Mouse (Mus musculus): ENCODE measurements around the gene Gtf2a2.

Gtf2a2 gene

GRCm38 (mm10) chr9:70012408-70012901 is at the start of gene Gtf2a2:
Gene Gtf2a2, plus strand, starts transcription at chr9:70012550.
- DNase-seq (ENCODE audit: low spot score in 2 of 2), result peak; percentile 84 to 93

GRCm38 (mm10) chr9:69964370-69964769 is 48.0 kb upstream of the Gtf2a2 start:
- DNase-seq (ENCODE audit: low spot score in 2 of 2), result no peak

- DNase-seq (ENCODE audit: low spot score in 2 of 2), result no peak
These were observed 26.8 kb upstream of the Gtf2a2 start for GRCm38 (mm10) chr9:69985526-69985925.

GRCm38 (mm10) chr9:69986063-69986462 is 26.3 kb upstream of the Gtf2a2 start:
- no peak for DNase-seq (ENCODE audit: low spot score in 2 of 2)

GRCm38 (mm10) chr9:69986571-69986970 is 25.8 kb upstream of the Gtf2a2 start:
- no peak for DNase-seq (ENCODE audit: low spot score in 2 of 2)

GRCm38 (mm10) chr9:69987579-69987978 is 24.8 kb upstream of the Gtf2a2 start:
- peak in 1 of 2 experiments; percentile 59 for DNase-seq (ENCODE audit: low spot score in 2 of 2)

- no peak for DNase-seq (ENCODE audit: low spot score in 2 of 2)
These were observed 23.5 kb upstream of the Gtf2a2 start for GRCm38 (mm10) chr9:69988706-69989302.

- peak; percentile 81 to 93 for DNase-seq (ENCODE audit: low spot score in 2 of 2)
These were observed 22.8 kb upstream of the Gtf2a2 start, which contains the start of gene Bnip2 for GRCm38 (mm10) chr9:69989303-69990121. Gene Bnip2, plus strand, starts transcription at chr9:69989466.

GRCm38 (mm10) chr9:69990346-69990745 is 22.0 kb upstream of the Gtf2a2 start:
- DNase-seq (ENCODE audit: low spot score in 2 of 2), result no peak

- no peak for DNase-seq (ENCODE audit: low spot score in 2 of 2)
These were observed 19.5 kb upstream of the Gtf2a2 start for GRCm38 (mm10) chr9:69992841-69993277.

GRCm38 (mm10) chr9:69993479-69993878 is 18.9 kb upstream of the Gtf2a2 start:
- no peak for DNase-seq (ENCODE audit: low spot score in 2 of 2)

- no peak for DNase-seq (ENCODE audit: low spot score in 2 of 2)
These were observed 17.8 kb upstream of the Gtf2a2 start for GRCm38 (mm10) chr9:69994547-69994946.

GRCm38 (mm10) chr9:69999318-69999717 is 13.0 kb upstream of the Gtf2a2 start:
- no peak for DNase-seq (ENCODE audit: low spot score in 2 of 2)

GRCm38 (mm10) chr9:70003516-70003915 is 8.8 kb upstream of the Gtf2a2 start:
- no peak for DNase-seq (ENCODE audit: low spot score in 2 of 2)

GRCm38 (mm10) chr9:70006984-70007383 is 5.4 kb upstream of the Gtf2a2 start:
- DNase-seq (ENCODE audit: low spot score in 2 of 2), result no peak

- no peak for DNase-seq (ENCODE audit: low spot score in 2 of 2)
These were observed 4.7 kb upstream of the Gtf2a2 start for GRCm38 (mm10) chr9:70007506-70008248.

- no peak for DNase-seq (ENCODE audit: low spot score in 2 of 2)
These were observed 2.5 kb upstream of the Gtf2a2 start for GRCm38 (mm10) chr9:70009754-70010304.

GRCm38 (mm10) chr9:70010781-70011473 is 1.4 kb upstream of the Gtf2a2 start:
- DNase-seq (ENCODE audit: low spot score in 2 of 2), result no peak

- no peak for DNase-seq (ENCODE audit: low spot score in 2 of 2)
These were observed 578 bp upstream of the Gtf2a2 start for GRCm38 (mm10) chr9:70011537-70012407.

- DNase-seq (ENCODE audit: low spot score in 2 of 2), result no peak
These were observed 3.3 kb downstream of the Gtf2a2 start for GRCm38 (mm10) chr9:70015632-70016031.
